Mouse (Mus musculus) retina, postnatal 1 day (tissue): ENCODE data around the gene Fzr1.
A peak's percentile ranks its signal among the peaks of the same experiment; 100 is the strongest.

Experiments
- DNase-seq: peaks from one replicate; pipeline ENCODE4 v3.0.0-alpha.2; 2012

Fzr1 gene

GRCm38 (mm10) chr10:81401521-81402226 is 23.4 kb upstream of the Fzr1 start:
- DNase-seq, result peak; percentile 88

- DNase-seq, result no peak
These were observed 22.8 kb upstream of the Fzr1 start for GRCm38 (mm10) chr10:81401205-81401520.

- DNase-seq, result no peak
These were observed 22.3 kb upstream of the Fzr1 start for GRCm38 (mm10) chr10:81400371-81401204.

DNA sequence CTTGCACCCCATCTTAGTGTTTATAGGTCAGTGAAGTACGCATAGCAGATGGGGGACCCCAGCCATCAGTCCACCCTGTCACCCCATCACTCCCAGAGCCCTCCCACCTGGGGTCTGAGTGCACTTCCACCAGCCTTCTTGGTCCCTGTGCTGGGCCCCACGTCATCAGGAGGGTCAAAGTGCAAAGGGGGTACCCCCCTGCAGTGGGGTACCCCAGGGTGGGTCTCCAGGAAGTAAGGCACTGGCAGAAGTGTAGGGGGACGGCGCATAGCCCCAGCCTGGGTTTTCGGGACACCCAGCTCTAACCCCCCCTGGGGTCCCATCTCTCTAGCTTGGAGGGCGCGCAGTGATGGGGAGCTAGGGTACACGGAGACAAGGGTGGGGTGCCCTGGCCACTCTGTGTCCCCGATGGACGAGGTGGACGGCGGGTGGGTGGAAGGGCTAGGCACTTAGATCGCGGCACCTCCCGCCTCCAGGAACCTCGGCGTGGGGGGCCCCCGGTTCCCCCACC is 21.5 kb upstream of the Fzr1 start:
- DNase-seq, result no peak

DNA sequence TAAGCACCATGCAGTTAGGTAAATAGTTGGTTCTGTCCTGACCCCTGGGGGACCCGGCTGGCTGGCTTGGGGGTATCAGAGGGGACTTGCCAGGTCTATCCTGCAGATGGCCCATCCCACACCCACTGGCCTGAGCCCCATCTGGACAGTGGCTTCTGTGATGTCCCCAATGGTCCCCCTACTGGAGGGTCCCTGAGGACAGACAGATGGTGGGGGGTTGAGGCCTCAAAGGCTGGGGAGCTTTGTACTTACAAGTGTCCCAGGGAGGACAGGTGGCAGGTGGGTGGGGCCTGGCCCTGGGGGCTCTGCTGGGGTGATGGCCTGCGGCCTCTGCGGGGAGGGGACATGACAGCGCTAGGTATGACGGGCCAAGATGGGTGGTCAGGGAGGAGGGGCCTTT is 21.0 kb upstream of the Fzr1 start:
- peak; percentile 74 for DNase-seq

- no peak for DNase-seq
These were observed 18.4 kb upstream of the Fzr1 start for GRCm38 (mm10) chr10:81396749-81397148.

- DNase-seq, result no peak
These were observed 17.5 kb upstream of the Fzr1 start for GRCm38 (mm10) chr10:81395865-81396264.

- DNase-seq, result peak; percentile 85
These were observed 16.8 kb upstream of the Fzr1 start for GRCm38 (mm10) chr10:81395127-81395526.

DNA sequence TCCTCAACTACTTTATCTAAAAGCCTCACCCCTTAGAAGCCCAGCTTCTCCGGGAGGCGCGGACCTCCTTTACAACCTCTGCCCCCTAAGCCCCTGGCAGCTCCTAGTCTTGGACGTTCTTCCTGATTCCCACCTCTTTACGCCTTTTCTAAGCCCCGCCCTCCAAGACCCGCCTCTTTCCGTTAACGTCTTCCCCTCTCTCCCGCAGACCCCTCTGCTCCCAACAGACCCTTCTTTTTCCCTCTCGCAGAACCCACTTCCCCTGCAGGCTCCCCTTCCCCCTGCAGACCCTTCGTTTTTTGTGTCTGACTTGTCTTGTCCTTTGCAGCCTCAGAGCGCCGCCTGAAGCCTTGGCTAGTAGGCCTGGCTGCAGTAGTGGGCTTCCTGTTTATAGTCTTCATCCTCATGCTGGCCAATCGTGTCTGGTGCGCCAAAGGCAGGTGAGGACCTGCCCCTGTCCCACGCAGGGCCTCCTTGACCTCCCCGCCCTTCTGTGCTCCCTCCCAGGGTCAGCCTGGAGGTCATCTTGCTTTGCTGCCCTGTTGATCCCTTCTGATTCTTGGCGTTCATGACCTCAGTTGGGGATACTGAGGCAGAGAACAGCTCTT is 15.2 kb upstream of the Fzr1 start:
- peak; percentile 47 for DNase-seq

- no peak for DNase-seq
These were observed 14.5 kb upstream of the Fzr1 start, which contains the start of gene Smim24 for GRCm38 (mm10) chr10:81392781-81393185. Gene Smim24, plus strand, starts transcription at chr10:81393051.

GRCm38 (mm10) chr10:81392270-81392669 is 14.0 kb upstream of the Fzr1 start:
- DNase-seq, result no peak

DNA sequence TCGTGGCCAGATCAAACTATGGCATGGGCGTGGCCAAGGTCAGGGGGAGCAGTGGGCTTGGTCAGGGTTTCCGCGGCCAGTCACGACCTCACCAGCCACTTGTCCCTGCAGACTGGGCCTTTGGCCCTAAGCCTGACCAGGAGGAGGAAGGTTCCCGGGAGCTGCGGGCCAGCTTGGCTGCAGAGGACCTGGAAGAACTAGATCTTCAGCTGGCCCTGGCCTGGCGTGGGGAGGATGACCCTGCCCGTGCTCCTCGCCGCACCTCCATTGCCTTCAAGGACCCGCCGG is 12.3 kb upstream of the Fzr1 start:
- DNase-seq, result no peak

GRCm38 (mm10) chr10:81389801-81390677 is 11.7 kb upstream of the Fzr1 start:
- DNase-seq, result peak; percentile 80

DNA sequence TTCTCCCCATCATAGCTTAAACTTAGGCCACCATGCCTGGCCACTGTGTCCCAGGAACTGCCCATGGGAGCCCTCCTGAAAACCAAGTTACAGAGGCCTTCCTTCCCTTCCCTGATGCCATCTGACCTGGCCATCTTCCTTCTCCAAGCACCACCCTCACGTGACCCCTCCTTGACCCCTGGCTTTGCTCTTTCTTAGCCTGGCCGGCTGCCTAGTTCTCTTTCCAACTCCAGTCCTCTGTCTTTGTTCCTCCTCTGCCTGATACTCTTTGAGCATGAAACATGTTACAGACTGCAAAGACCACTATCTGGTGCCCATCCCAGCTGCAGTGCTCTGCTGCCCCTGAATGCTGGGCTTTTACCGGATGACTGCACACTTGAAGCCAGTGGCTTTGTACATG is 11.1 kb upstream of the Fzr1 start:
- DNase-seq, result no peak

DNA sequence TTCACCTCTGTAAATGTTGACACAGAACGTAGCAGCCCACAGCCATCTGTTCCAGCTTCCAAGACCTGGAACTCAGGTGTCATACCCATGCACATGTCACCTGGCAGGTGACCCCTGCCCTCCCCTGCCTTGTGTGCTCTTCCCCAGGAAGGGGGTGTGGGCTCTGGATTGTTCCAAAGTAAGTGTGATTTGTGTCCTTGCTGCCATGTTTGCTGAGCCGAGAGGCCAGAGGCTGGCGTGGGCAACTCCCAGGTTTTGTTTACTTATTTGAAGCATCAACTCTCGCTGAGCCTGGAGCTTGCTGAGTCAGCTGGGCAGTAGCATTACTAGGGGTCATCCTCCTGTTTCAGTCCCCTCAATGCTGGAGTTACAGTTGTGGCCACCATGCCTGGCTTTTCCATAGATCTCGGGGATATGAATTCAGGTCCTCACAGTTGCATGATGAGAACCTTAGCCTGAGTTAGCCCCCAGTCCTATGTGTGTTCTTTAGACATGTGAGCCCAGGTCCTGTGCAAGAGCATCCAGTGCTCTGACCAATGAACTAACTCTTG is 10.3 kb upstream of the Fzr1 start, which contains the start of gene Gm48552:
Gm48552 (plus strand) TSS at position 501 of the 551 bp plus-strand sequence.
- no peak for DNase-seq

GRCm38 (mm10) chr10:81387716-81388115 is 9.4 kb upstream of the Fzr1 start:
- no peak for DNase-seq

DNA sequence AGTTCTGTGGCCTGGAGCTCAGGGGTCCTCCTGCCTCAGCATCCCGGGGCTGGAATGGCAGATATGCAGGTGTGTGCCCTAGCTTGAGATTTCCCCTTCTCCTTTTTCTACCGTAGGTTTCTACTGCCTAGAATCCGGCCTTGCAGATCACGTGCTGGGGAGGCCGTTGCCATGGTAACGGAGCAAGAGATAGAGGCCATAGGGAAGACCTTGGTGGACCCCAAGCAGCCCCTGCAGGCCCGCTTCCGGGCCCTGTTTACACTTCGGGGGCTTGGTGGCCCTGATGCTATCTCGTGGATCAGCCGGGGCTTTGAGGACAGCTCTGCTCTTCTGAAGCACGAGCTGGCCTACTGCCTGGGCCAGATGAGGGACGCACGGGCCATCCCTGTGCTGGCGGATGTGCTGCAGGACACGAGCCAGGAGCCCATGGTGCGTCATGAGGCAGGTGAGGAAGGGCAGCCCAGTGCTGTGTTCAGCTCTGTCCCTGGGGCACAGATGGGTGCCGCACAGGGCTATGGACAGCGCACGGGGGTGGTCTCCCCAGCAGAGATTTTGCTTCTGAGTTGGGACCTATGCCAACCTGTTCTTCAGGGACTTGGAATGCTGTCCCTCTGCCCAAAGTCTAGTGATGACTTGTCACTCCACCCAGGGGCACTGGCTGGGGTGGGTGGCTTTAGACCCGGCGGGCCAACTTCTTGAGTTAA is 7.4 kb upstream of the Fzr1 start:
- DNase-seq, result no peak

- no peak for DNase-seq
These were observed 6.3 kb upstream of the Fzr1 start for GRCm38 (mm10) chr10:81384605-81384982.

- DNase-seq, result peak; percentile 99
These were observed 5.7 kb upstream of the Fzr1 start, which contains the start of the genes Dohh and Gm48551 for GRCm38 (mm10) chr10:81383802-81384604. Gene Dohh, plus strand, starts transcription at chr10:81384428. Gene Gm48551, plus strand, starts transcription at chr10:81384466.

GRCm38 (mm10) chr10:81382039-81382438 is 3.7 kb upstream of the Fzr1 start:
- DNase-seq, result peak; percentile 40
